Mouse (Mus musculus) adrenal gland, adult (tissue): ENCODE data around the gene 0610012G03Rik.
"Not testable (repeated sequence)": the region's sequence is repeated elsewhere in the genome, so short reads cannot be mapped to it uniquely, and the experiment has no call there.

ENCODE experiments used
- DNase-seq, 2 experiments: peaks; one replicate each; pipeline ENCODE4 v3.0.0; 2022 to 2023; ENCODE audit warnings: low spot score in 1 of 2; ENCODE audit not compliant: inconsistent age in 2 of 2

The 0610012G03Rik gene

DNA sequence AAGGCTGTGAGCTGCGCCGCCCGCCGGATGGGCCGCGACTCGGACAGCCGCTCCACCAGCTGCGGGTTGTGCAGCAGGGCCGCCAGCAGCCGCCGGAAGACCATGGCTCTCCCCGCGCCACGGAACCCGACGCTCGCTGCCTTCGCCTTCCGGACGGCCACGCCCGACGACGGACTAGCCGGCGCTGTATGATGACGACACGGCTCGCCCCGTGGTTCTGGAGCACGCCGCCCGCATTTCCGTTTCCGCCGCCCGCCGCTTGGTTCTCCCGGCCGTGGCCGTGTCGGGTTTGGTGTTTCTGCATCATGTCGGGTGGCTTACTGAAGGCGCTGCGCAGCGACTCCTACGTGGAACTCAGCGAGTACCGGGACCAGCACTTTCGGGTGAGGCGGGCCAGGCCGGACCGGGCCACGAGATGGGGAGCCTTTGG, at the start of gene 0610012G03Rik, which contains the start of gene Ncbp2:
TSS of gene 0610012G03Rik (minus strand) at position 150 of the 430 bp plus-strand sequence.
TSS of gene Ncbp2 (plus strand) at position 169 of the 430 bp plus-strand sequence.
- DNase-seq, result peak; percentile 95 to 98

DNA sequence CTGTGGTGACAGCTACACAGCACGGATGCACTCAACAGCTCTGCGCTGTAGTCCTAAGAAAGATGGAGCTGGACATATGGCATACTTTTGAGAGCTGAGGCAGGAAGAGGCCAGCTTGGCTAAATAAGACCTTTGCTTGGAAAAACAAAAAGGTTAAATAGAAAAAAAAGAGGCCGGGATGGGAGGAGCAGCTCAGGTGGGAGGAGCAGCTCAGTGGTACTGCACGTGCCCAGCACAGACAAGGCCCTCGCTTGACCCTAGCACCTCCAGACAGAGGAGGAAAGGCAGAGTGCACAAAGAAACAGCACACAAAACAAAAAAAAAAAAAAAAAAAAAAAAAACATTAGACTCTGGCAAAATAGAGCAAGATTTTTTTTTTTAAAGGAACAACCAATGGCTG, 48.1 kb upstream of the 0610012G03Rik start:
- DNase-seq, result no peak

DNA sequence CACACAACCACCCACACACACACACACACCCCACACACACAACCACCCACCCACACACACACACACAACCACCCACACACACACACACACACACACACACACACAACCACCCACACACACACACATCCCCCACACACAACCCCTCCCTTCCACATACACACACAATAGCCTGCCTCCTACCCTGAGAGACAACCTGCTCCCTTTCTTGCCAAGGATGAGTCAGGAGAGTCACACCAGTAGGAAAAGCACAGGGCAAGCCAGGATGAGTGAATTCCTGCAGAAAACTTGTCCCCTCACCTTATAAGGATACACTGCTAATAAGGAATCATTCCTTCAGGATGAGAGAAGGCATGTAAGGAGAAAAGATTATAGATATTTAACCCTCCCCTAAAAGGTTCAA, 45.7 kb upstream of the 0610012G03Rik start:
- peak in 1 of 2 experiments; percentile 42 for DNase-seq

DNA sequence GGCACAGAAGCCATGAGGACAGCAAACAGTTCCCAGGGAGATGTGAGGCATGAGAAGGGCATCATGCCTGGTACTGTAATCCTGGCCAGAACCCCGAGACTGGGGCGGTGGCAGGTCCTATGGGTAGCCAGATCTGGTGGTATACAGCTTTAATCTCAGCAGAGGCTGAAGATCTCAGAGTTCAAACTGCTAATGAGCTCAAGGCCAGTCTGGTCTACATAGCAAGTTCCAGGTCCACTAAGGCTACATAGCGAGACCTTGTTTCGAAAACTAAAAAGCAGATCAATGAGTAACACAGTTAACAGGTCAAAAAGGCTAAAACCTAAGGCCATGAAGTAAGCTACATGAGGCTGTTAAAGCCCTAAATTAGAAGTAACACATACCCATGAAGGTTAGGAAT, 44.9 kb upstream of the 0610012G03Rik start:
- peak in 1 of 2 experiments; percentile 59 for DNase-seq

DNA sequence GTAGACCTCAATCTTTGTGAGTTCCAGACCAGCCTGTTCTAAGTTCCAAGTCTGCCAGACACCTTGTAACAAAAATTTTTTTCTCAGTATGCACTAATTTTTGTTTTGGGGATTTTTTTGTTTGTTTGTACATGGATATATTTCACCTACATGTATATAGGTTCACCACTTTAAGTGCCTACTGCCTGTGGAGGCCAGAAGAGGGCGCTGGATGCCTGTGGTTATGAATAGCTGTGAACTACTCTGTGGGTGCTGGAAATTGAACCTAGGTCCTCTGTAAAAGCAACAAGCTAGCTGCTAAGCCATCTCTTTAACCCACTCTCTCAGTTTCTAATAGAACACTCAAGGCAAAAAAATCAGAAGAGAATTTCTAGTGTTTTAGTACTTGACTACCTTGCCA, 43.7 kb upstream of the 0610012G03Rik start:
- DNase-seq, result no peak

DNA sequence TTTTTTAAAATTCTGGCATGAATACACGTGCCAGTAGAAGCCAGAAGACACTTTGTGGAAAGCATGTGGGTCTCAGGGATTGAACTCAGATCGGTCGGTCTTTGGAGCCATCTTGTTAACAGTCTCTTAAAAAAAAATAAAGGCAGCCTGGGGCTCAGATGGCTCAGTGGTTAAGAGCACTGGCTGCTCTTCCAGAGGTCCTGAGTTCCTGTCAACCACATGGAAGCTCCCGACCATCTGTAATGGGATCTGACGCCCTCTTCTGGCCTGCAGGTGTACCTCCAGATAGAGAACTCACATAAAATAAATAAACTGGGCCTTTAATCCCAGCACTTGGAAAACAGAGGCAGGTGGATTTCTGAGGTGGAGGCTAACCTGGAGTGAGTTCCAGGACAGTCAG, 32.7 kb upstream of the 0610012G03Rik start:
- no peak for DNase-seq

DNA sequence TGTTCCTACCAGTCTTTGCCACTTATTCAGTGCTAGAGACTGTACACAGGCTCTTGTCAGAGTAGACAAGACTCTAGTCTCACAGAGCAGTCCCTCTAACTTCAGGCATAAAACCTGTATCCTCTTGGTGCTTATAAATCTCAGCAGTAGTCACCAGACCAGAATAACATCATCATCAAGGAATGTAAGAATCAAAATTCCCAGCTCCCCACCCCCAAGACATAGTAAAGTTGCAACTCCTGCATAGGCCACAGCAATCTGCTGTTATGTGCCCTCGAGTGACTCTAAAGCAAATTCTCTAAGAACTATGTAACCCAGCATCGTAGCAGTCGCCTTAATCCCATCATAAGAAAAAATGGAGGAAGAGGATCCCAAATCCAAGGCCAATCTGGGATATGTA, 31.2 kb upstream of the 0610012G03Rik start:
- DNase-seq, result no peak

DNA sequence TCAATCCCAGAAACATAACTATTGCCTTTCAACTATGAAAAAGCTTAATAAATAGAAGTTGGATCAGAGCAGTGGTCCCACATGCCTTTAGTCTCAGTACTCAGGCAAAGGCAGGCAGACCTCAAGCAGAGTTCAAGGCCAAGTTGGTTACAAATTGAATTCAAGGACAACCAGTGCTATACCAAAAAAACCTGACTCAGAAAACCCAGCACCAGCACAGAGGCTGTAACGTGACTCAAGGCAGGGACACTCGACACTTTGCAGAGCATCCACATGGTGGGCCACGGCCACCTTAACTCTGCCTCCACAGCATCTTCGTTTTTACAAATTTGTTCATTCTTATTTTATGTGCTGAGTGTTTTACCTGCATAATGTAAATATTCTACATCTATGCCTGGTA, 27.0 kb upstream of the 0610012G03Rik start:
- DNase-seq, result peak; percentile 48 to 51

DNA sequence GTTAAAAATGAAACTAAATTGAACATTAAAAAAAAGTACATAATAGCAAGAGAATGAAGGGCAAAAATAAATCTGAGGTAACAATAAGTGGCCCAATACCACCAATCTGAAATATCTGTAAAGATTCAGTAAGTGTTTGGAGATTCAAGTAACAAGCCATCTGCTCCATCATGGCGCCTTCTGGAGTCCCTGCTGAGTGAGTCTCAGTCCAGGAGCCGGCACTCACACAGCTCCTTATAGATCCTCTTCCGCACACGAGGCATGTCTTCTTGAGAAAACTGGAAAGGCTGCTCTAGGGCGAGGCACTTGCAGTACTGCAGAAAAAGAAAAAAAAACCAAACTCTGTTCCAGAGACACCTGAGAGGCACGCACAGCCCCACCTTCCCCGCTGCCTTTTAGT, 14.9 kb upstream of the 0610012G03Rik start:
- no peak for DNase-seq

DNA sequence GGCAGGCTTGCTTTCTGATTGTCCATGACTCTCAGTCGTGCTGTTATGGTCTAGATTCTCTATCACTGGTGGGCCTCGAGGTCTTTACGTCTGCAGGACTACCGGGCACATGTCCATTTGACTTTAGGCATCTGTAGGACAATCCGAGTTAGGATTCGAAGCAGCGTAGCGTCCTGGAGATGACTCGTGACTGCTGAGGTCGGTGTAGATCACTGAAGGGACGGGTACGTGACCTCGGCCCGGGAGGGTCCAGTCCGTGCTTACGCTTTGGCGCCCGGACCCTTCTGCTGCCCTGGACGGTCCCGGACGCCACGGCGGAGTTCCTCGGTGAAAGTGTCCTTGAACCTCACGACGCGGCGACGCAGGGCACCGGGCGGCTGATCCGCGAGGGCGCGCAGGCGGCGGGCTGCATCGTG, 385 bp downstream of the 0610012G03Rik start:
- no peak for DNase-seq

DNA sequence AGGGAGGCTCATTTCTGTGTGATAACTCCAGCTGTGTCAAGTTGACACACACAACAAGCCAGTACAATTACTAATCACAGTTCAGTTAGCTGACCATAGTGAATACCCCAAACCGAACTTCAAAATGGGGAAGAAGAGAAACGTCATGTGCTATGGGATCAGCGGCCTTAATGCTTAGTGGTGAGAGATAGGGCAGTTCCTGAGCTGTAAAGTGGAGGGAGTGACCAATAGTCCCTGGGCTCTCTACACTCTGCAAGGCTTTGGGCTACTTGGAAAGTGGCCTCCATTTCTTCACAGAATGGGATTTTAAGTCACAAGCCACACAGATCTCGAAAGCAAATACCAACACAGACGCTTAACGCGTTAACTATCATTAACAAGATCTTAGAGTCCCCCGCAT, 961 bp downstream of the 0610012G03Rik start:
- no peak for DNase-seq

DNA sequence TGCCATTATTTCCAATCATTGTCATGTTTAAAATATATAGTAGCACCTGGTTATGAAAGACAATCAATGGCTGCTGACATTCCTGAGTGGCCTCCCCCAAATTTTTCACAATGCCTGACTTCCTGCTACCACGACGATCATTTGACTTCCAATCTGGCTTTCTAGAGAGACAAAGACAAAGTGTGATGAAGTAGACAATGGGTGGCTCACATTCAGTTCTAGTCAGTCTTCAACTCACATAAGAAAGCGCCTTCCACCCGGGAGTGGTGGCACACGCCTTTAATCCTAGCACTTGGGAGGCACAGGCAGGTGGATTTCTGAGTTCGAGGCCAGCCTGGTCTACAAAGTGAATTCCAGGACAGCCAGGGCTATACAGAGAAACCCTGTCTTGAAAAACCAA, 2.3 kb downstream of the 0610012G03Rik start:
- DNase-seq, result not testable (repeated sequence)

DNA sequence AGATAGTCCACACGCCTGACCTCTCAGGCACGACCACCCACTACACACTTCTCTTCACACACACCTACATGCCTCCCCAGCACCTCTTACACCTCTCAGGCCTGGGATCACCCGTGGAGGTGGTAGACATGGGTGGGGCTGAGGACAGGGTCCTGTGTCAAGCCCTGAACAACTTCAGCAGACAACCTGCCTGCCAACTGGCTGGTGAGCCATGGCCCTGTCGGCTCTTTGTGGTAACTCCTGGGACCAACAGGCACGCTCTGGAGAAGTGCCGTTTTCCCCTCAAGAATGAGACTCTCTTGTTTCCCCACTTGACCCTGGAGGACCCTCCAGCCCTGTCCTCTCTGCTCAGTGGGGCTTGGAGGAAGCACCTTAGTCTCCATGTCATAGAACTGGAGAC, 2.9 kb downstream of the 0610012G03Rik start:
- no peak for DNase-seq

DNA sequence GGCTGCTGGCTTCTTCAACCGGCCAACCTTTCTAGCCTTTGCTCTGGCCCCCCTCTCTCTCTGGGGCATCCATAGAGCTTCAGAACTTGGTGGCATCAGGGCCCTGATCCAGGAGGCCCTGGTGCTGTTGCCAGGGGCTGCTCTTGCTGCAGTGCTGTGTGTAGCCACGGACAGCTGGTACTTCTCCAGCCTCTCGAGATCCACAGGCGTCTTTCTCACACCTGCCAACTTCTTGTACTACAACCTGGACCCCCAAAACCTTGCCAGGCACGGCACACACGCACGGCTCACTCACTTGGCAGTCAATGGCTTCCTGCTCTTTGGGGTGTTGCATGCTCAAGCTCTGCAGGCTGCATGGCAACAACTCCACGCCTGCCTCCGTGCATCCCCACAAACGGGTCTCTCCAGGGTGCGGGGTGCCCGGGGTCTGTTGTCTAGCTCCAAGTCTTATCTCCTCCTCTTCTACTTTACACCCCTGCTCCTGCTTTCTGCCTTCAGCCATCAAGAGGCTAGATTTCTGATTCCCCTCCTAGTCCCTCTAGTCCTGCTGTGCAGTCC, 3.5 kb downstream of the 0610012G03Rik start:
- no peak for DNase-seq

DNA sequence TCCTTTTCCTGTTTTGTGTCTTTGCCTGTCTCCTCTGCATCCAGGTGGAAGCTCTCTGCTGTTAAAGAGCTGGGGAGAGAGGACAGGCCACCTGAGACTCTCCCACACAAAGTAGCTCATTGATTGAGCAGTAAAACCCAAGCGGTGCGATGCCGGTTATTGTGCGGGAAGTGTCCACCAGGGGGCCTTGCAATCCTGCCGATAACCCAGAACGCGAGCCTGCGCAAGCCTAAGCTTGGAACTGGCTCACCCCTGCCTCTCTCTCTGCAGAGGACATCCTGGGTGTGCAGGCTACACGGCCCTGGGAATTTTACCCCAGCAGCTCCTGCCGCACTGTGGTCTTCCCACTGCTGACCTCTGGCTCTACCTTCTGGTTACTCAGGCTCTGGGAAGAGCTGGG, 4.3 kb downstream of the 0610012G03Rik start:
- peak; percentile 76 to 91 for DNase-seq

DNA sequence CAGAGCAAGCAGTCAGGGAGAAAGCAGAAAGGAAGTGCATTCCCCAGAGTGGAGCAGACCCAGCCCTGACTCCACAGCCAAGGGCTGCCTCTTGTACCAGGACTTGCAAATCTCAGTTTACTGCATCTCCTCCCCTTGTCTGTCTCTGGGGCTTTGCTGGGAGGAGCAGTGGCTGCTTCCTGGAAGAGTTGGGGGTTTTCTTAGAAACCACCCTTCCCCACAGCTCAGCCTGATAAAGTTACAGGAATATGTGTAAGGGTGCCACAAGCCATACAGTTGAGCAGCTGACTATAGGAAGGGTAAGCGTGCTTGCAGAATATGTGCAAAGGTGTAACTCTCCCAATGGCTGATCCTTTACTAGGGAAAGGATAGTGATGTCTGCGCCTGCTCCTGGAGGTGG, 7.7 kb downstream of the 0610012G03Rik start:
- no peak for DNase-seq

DNA sequence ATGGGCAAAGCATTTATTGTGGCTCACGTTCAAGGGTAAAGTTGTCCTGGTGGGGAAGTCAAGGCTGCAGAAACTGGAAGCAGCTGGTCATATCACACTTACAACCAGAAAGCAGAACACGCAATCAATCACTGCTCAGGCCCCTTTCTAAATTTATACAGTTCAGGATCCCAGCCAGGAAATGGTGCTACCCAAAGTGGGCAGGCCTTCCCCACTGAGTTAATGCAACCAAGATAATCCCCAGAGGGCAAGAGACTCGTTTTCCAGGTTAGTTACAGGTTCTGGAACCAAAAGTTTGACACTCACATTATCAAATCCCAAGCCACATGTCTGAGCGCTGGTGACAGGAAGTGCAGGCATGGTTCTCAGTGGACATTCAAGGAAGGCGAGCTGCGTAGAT, 9.4 kb downstream of the 0610012G03Rik start:
- DNase-seq, result no peak

DNA sequence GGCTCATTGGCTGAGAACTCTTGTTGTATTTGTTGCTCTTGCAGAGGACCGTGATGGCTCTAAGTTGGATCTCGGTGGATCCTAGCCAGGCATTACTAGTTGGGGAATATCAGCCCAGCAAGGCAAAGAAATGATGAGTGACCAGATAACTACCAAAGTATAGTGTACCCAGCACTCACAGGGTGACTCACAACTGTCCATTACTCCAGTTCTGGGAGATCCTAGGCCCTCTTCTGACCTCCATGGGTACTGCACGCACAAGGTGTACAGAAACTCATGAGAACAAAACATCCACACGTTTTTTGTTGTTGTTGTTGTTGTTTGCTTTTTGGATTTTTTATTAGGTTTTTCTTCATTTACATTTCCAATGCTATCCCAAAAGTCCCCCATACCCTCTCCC, 11.7 kb downstream of the 0610012G03Rik start:
- DNase-seq, result no peak

DNA sequence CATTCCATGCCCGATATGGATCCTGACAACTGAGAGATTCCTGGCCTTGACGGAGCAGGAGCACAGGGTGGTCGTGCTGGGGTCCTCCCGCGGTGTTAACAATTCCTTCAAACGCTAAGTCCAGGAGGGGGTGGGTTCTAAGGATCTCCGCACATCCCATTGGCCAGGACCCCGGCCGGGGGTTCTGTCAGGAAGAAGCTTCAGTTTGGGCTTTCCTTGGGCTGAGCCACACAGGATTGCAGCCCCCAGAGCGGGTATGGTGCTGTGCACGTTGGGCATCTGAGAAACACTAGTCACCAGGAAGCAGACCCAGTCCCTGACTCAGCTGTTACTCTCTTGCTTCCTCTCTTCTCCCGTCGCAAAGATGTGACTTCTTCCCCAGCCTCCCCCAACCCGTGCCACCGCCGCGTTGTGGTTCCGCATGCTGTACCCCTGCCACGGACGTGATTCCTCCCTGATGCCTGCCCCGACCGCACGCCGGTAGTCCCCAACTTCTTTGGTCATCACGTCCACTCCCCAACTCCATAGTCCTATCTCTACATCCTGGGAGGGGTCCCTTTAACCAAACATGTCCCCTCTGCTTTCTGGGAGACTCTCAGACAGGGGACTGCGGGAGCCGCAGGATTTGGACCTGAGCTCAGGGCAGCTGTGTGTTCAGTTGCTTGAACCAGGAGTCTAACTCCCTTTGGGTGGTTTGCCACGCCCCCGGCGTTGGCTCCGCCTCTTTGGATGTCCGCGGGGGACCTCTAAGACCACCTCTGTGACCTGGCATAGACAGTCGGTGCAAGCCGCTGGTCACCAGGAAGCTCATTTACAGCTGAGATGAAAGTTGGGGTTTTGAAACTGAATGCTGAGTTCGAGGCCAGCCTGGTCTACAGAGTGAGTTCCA, 13.0 kb downstream of the 0610012G03Rik start:
- no peak for DNase-seq

DNA sequence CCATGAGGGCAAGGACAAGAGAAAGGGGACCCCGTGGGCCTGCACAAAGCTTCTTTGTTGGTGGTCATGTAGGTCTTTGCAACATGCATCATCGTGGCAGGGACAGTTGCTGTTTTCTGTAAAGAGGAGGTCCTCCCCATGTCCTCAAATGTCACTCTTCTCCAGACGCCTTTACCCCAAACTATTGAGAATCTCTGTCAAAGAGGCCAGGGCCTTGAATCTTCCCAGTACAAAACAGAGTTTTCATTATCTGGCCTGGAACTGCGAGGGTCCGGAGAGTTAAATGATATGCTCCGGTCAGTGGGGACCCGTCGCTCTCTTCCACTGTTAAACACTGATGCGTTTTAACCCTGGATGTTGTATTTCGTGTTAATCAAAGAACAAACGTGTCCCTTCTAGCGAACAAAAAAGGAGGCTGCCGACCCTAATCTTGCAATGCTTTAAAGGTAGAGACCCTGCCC, 13.7 kb downstream of the 0610012G03Rik start:
- no peak for DNase-seq

DNA sequence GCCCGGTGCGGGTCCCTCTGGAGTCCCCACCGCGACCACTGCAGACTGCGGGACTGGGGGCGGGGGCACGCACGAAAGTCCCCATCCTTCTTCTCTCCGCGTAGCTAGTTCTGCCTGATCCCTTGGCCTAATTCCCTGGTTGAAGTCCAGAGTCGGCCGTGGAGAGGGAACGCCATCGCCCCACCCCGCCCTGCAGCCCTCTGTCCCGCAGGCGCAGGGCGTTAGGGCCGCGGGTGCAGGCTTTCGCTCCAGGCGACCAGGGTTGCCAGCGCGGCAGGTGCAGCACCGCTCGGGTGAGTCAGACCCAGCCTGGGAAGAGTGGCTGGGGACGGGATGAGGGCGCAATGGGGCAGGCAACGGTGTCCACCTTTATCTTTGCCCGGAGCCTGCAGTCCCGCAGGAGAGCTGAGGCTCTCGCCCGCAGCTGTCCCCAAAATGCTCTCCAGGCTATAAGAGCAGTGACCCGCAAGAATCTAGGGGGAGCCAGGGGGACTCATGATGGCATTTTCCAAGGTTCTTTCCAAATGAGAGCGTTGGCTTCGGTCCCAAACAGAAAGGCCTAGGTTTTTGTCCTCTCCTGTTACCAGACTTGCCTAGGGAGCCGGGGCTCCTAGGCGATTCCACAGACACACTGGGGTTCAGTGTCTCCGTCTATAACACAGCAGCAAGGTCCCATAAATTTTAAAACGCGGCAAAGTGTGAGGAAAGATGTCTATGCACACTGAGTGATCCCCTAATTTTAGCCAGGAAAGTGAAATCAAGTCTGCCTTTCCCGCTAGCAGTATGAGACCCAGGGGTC, 14.3 kb downstream of the 0610012G03Rik start, which contains the start of gene Pigz:
TSS of gene Pigz (plus strand) at position 101 of the 799 bp plus-strand sequence.
- peak; percentile 58 to 79 for DNase-seq
